8 mouse cellular contexts compared by ENCODE assay signal in the genomic region with DNA sequence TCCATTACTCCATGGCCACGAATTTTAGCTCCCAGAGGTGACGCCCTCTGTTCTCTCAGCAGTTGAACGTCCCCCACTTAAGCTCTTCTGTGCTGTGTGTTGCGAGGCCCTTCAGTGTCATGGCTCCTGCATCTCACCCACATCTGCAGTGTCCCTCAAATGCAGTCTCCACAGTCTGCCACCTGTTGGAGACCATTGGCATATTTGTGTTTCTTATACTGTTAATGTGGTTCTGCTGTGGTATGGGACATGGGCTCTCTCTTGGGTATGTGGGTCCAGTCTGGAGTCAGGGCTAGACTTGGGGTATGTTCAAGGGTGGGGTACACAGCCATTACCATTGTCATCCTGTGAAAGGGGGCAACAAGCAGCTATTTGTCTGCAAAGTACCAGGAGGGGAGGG. TPM values are rescaled to one million over a fixed set of nuclear protein-coding genes. Genes with fewer than 3 reads are reported as not detected.
DNase-seq lines count a peak whose midpoint lies in the region; ATAC-seq and TF ChIP-seq lines count a peak whose summit lies in the region.

No protein-coding gene starts in this region.

- 66% methylated on average over 4 of the region's 4 CpGs for WGBS in heart, embryonic 11.5 days (ENCODE audit: insufficient replicate concordance)
- 81% methylated on average over 4 of the region's 4 CpGs for WGBS in forebrain, embryonic 13.5 days
- 44% methylated on average over 4 of the region's 4 CpGs for WGBS in liver, embryonic 15.5 days (ENCODE audit: insufficient replicate concordance)

- H3K4me3 ChIP-seq in heart, embryonic 11.5 days (ENCODE audit: low read depth, low read length): peak overlapping the region; percentile 96; the same call in 1 of the 2 replicates
- peak overlapping the region; percentile 92 for H3K4me3 ChIP-seq in E14TG2a.4 (replicated peaks; ENCODE audit: low read length)
- peak overlapping the region; percentile 96 for H3K4me3 ChIP-seq in forebrain, embryonic 13.5 days
- H3K4me3 ChIP-seq in liver, embryonic 15.5 days (replicated peaks): peak overlapping the region; percentile 97

- peaks cover 16% of the 10 kb centered on the region; the same call in 1 of the 2 replicates for H3K4me1 ChIP-seq in heart, embryonic 11.5 days (ENCODE audit: control insufficient read depth, insufficient read depth, low read length)
- peaks cover 65% of the 10 kb centered on the region for H3K4me1 ChIP-seq in E14TG2a.4 (replicated peaks; ENCODE audit: low read depth, low read length)
- peaks cover 25% of the 10 kb centered on the region for H3K4me1 ChIP-seq in forebrain, embryonic 13.5 days
- H3K4me1 ChIP-seq in liver, embryonic 15.5 days (replicated peaks): peaks cover 25% of the 10 kb centered on the region

- H3K27me3 ChIP-seq in heart, embryonic 11.5 days (ENCODE audit: control insufficient read depth, insufficient read depth, low read length): no peaks in the 10 kb centered on the region
- no peaks in the 10 kb centered on the region for H3K27me3 ChIP-seq in E14TG2a.4 (ENCODE audit: insufficient read depth, low read length)
- no peaks in the 10 kb centered on the region for H3K27me3 ChIP-seq in forebrain, embryonic 13.5 days
- H3K27me3 ChIP-seq in liver, embryonic 15.5 days: no peaks in the 10 kb centered on the region

- DNase-seq in heart, adult 11 months: no peak
- no peak for DNase-seq in right cerebral cortex, postnatal 4 days
- no peak for DNase-seq in spleen, postnatal 4 days (ENCODE audit: low spot score in 2 of 2)

- H3K9me3 ChIP-seq in heart, embryonic 11.5 days (replicated peaks; ENCODE audit: control insufficient read depth, low read length): no peaks in the 10 kb centered on the region
- H3K9me3 ChIP-seq in E14TG2a.4 (ENCODE audit: low read length): no peaks in the 10 kb centered on the region
- H3K9me3 ChIP-seq in forebrain, embryonic 13.5 days (replicated peaks): no peaks in the 10 kb centered on the region
- no peaks in the 10 kb centered on the region for H3K9me3 ChIP-seq in liver, embryonic 15.5 days (replicated peaks)

- peak; percentile 3; the same call in 1 of the 2 replicates for TF ChIP-seq CTCF in E14TG2a.4 (conservative IDR thresholded peaks at IDR 0.05; ENCODE audit: low read length)

- peak overlapping the region; percentile 94 for H3K4me2 ChIP-seq in heart, embryonic 11.5 days
- peak overlapping the region; percentile 96 for H3K4me2 ChIP-seq in forebrain, embryonic 13.5 days
- peak overlapping the region; percentile 93 for H3K4me2 ChIP-seq in liver, embryonic 15.5 days

- H3K27ac ChIP-seq in heart, embryonic 11.5 days (ENCODE audit: low read depth, low read length): no peak overlapping the region
- no peak overlapping the region for H3K27ac ChIP-seq in forebrain, embryonic 13.5 days
- no peak overlapping the region for H3K27ac ChIP-seq in liver, embryonic 15.5 days (replicated peaks)

- H3K36me3 ChIP-seq in heart, embryonic 11.5 days (ENCODE audit: control insufficient read depth, insufficient read depth, low read length): peaks cover 25% of the 10 kb centered on the region
- H3K36me3 ChIP-seq in E14TG2a.4 (ENCODE audit: insufficient read depth, low read length): peaks cover 61% of the 10 kb centered on the region
- peaks cover 52% of the 10 kb centered on the region for H3K36me3 ChIP-seq in forebrain, embryonic 13.5 days (ENCODE audit: poor library complexity, severe bottlenecking)
- H3K36me3 ChIP-seq in liver, embryonic 15.5 days (replicated peaks): peaks cover 54% of the 10 kb centered on the region

- peak overlapping the region; percentile 97; the same call in 1 of the 2 replicates for H3K9ac ChIP-seq in heart, embryonic 11.5 days (ENCODE audit: low read depth, low read length)
- peak overlapping the region; percentile 97; the same call in 1 of the 2 replicates for H3K9ac ChIP-seq in forebrain, embryonic 13.5 days
- H3K9ac ChIP-seq in liver, embryonic 15.5 days: peak overlapping the region; percentile 97

- no peak for ATAC-seq in heart, embryonic 11.5 days (replicated peaks; ENCODE audit: insufficient number of reproducible peaks, low FRiP score, low TSS enrichment)
- no peak for ATAC-seq in forebrain, embryonic 13.5 days
- ATAC-seq in liver, embryonic 15.5 days (ENCODE audit: insufficient read depth): no peak
- ATAC-seq in frontal cortex, adult (ENCODE audit: low TSS enrichment): no peak

RNA-seq across cellular contexts. Expression of a gene that starts 1.9 kb away (rescaled TPM):
- polyA plus RNA-seq in heart, embryonic 11.5 days (2014; fragmentation: Nextera tagmentation; extraction: Ambion mirVana): 121 and 126 TPM in 2 replicates
- polyA plus RNA-seq in forebrain, embryonic 13.5 days (2015; fragmentation: Nextera tagmentation; extraction: Ambion mirVana): 211 and 220 TPM in 2 replicates
- 107 and 109 TPM in 2 replicates for polyA plus RNA-seq in liver, embryonic 15.5 days (2015; fragmentation: Nextera tagmentation; extraction: Ambion mirVana)

RNA-seq across cellular contexts. Expression of a gene that starts 52.5 kb away (rescaled TPM):
- 24.0 and 27.5 TPM in 2 replicates for polyA plus RNA-seq in heart, embryonic 11.5 days (2014; fragmentation: Nextera tagmentation; extraction: Ambion mirVana)
- 3.4 and 5.0 TPM in 2 replicates for polyA plus RNA-seq in forebrain, embryonic 13.5 days (2015; fragmentation: Nextera tagmentation; extraction: Ambion mirVana)
- polyA plus RNA-seq in liver, embryonic 15.5 days (2015; fragmentation: Nextera tagmentation; extraction: Ambion mirVana): 1.6 and 1.9 TPM in 2 replicates

RNA-seq across cellular contexts. Expression of a gene that starts 54.1 kb away (rescaled TPM):
- 33.4 and 36.1 TPM in 2 replicates for polyA plus RNA-seq in heart, embryonic 11.5 days (2014; fragmentation: Nextera tagmentation; extraction: Ambion mirVana)
- polyA plus RNA-seq in forebrain, embryonic 13.5 days (2015; fragmentation: Nextera tagmentation; extraction: Ambion mirVana): 48.8 and 53.1 TPM in 2 replicates
- 9.4 and 10.5 TPM in 2 replicates for polyA plus RNA-seq in liver, embryonic 15.5 days (2015; fragmentation: Nextera tagmentation; extraction: Ambion mirVana)
